Comparison of ENCODE assay signal across 29 mouse cellular contexts in the genomic region with DNA sequence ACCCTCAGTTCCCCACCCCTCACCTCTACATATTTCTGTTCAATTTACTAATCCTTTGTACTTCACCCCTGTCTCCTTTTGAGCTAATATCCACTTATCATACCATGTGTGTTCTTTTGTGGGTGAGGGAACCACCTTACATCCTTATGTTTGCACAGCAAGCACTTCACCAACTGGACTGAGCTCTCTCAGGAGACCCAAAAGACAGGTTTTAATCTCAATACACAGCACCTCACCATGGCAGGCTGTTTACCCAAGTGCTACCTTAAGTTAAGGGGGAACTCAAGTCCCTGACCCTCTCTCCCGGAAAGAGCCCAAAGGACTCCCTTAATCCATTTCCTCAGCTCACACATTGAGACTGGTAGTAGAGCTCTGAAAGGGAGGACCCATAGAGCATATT.
"Had no signal": no experiment of that assay in that cellular context is flagged by ENCODE, and none has a peak within 500 bp of the region (broad histone marks: within the 10 kb centered on the region; RNA-seq: fewer than 3 reads in every experiment).

No protein-coding gene starts in this region.

- H3K9me3 ChIP-seq: limb, embryonic 10.5 days; limb, embryonic 12.5 days; limb, embryonic 13.5 days; limb, embryonic 15.5 days; liver, embryonic 12.5 days; liver, embryonic 13.5 days; liver, embryonic 15.5 days; megakaryocyte, embryonic 14.5 days; midbrain, embryonic 10.5 days; midbrain, embryonic 12.5 days; midbrain, embryonic 13.5 days; midbrain, embryonic 15.5 days; neural tube, embryonic 12.5 days had no signal

- DNase-seq: layer of hippocampus, postnatal 36 days; left cerebral cortex, postnatal 4 days; liver; liver, embryonic 13.5 days; liver, postnatal 0 days; lung, adult 18-20 months; lung, postnatal 14 days; lung, postnatal 36 days; lung, postnatal 4 days; midbrain, embryonic 14.5 days had no signal

- H3K4me1 ChIP-seq: limb, embryonic 10.5 days; limb, embryonic 12.5 days; limb, embryonic 13.5 days; limb, embryonic 15.5 days; liver, embryonic 12.5 days; liver, embryonic 13.5 days; liver, embryonic 15.5 days; megakaryocyte, embryonic 14.5 days; midbrain, embryonic 10.5 days; midbrain, embryonic 12.5 days; midbrain, embryonic 13.5 days; midbrain, embryonic 15.5 days; neural tube, embryonic 12.5 days had no signal

- H3K4me3 ChIP-seq: left cerebral cortex, adult 2 months; limb, embryonic 10.5 days; limb, embryonic 12.5 days; limb, embryonic 13.5 days; limb, embryonic 15.5 days; liver, embryonic 12.5 days; liver, embryonic 13.5 days; liver, embryonic 15.5 days; megakaryocyte, embryonic 14.5 days; midbrain, embryonic 10.5 days; midbrain, embryonic 12.5 days; midbrain, embryonic 13.5 days; midbrain, embryonic 15.5 days; myocyte; neural tube, embryonic 12.5 days had no signal

- H3K4me2 ChIP-seq: limb, embryonic 12.5 days; limb, embryonic 13.5 days; limb, embryonic 15.5 days; liver, embryonic 11.5 days; liver, embryonic 12.5 days; liver, embryonic 13.5 days; liver, embryonic 15.5 days; midbrain, embryonic 11.5 days; midbrain, embryonic 12.5 days; midbrain, embryonic 13.5 days; midbrain, embryonic 15.5 days; neural tube, embryonic 12.5 days had no signal

- H3K27me3 ChIP-seq: limb, embryonic 12.5 days; limb, embryonic 13.5 days; limb, embryonic 15.5 days; liver, embryonic 12.5 days; liver, embryonic 13.5 days; liver, embryonic 15.5 days; megakaryocyte, embryonic 14.5 days; midbrain, embryonic 12.5 days; midbrain, embryonic 13.5 days; midbrain, embryonic 15.5 days; neural tube, embryonic 12.5 days had no signal

- H3K27ac ChIP-seq: left cerebral cortex, adult 2 months; limb, embryonic 10.5 days; limb, embryonic 12.5 days; limb, embryonic 13.5 days; limb, embryonic 15.5 days; liver, embryonic 12.5 days; liver, embryonic 13.5 days; liver, embryonic 14.5 days; liver, embryonic 15.5 days; macrophage; midbrain, embryonic 10.5 days; midbrain, embryonic 12.5 days; midbrain, embryonic 13.5 days; midbrain, embryonic 15.5 days; neural tube, embryonic 12.5 days had no signal

- H3K36me3 ChIP-seq: limb, embryonic 10.5 days; limb, embryonic 12.5 days; limb, embryonic 13.5 days; limb, embryonic 15.5 days; liver, embryonic 12.5 days; liver, embryonic 13.5 days; liver, embryonic 15.5 days; midbrain, embryonic 10.5 days; midbrain, embryonic 12.5 days; midbrain, embryonic 13.5 days; midbrain, embryonic 15.5 days; neural tube, embryonic 12.5 days had no signal

- H3K9ac ChIP-seq: limb, embryonic 12.5 days; limb, embryonic 13.5 days; limb, embryonic 15.5 days; liver, embryonic 12.5 days; liver, embryonic 13.5 days; liver, embryonic 14.5 days; liver, embryonic 15.5 days; liver, postnatal 0 days; midbrain, embryonic 12.5 days; midbrain, embryonic 13.5 days; midbrain, embryonic 15.5 days; neural tube, embryonic 12.5 days had no signal

- ATAC-seq: liver, embryonic 12.5 days; liver, postnatal 0 days; midbrain, embryonic 13.5 days; midbrain, embryonic 15.5 days; midbrain, embryonic 16.5 days had no signal
